Mouse (Mus musculus): ENCODE measurements around the gene Cpsf4l. TPM values are rescaled to one million over a fixed set of nuclear protein-coding genes. Genes with fewer than 3 reads are reported as not detected.

Gene Cpsf4l
- polyA plus RNA-seq, 1 experiment from 2014 or later = 0.54 TPM

GRCm38 (mm10) chr11:113750571-113751483 lies 41.0 kb upstream of the Cpsf4l start:
- H3K36me3 ChIP-seq (replicated peaks; ENCODE audit: control insufficient read depth, insufficient read depth) = no peaks in the 10 kb centered on the region
- WGBS = under 1% methylated on average over 67 of the region's 67 CpGs
- DNase-seq (ENCODE audit: low spot score) (peak; percentile 61), ATAC-seq (ENCODE audit: low FRiP score) (peak; percentile 41)
- H3K27me3 ChIP-seq (ENCODE audit: control insufficient read depth, insufficient read depth, low read length) = no peaks in the 10 kb centered on the region
- peak overlapping the region; percentile 93 for H3K9ac ChIP-seq
- H3K4me2 ChIP-seq (replicated peaks) = peak overlapping the region; percentile 77
- no peaks in the 10 kb centered on the region for H3K9me3 ChIP-seq (ENCODE audit: control insufficient read depth, low read length)
- H3K27ac ChIP-seq = peak overlapping the region; percentile 94
- H3K4me3 ChIP-seq (replicated peaks; ENCODE audit: low read length) = peak overlapping the region; percentile 90
- peaks cover 38% of the 10 kb centered on the region for H3K4me1 ChIP-seq (replicated peaks; ENCODE audit: control insufficient read depth, insufficient read depth, low read length)

GRCm38 (mm10) chr11:113749749-113750351 lies 40.0 kb upstream of the Cpsf4l start:
- no peaks in the 10 kb centered on the region for H3K27me3 ChIP-seq (ENCODE audit: control insufficient read depth, insufficient read depth, low read length)
- peaks cover 38% of the 10 kb centered on the region for H3K4me1 ChIP-seq (replicated peaks; ENCODE audit: control insufficient read depth, insufficient read depth, low read length)
- peak overlapping the region; percentile 90 for H3K4me3 ChIP-seq (replicated peaks; ENCODE audit: low read length)
- no peaks in the 10 kb centered on the region for H3K36me3 ChIP-seq (replicated peaks; ENCODE audit: control insufficient read depth, insufficient read depth)
- H3K9ac ChIP-seq = peak overlapping the region; percentile 93
- WGBS = 4% methylated on average over 9 of the region's 9 CpGs
- H3K9me3 ChIP-seq (ENCODE audit: control insufficient read depth, low read length) = no peaks in the 10 kb centered on the region
- H3K27ac ChIP-seq = peak overlapping the region; percentile 94
- peak overlapping the region; percentile 77 for H3K4me2 ChIP-seq (replicated peaks)
- ATAC-seq (ENCODE audit: low FRiP score) (peak; percentile 44; the same call in 1 of the 2 replicates), DNase-seq (ENCODE audit: low spot score) (peak; percentile 38)

DNA sequence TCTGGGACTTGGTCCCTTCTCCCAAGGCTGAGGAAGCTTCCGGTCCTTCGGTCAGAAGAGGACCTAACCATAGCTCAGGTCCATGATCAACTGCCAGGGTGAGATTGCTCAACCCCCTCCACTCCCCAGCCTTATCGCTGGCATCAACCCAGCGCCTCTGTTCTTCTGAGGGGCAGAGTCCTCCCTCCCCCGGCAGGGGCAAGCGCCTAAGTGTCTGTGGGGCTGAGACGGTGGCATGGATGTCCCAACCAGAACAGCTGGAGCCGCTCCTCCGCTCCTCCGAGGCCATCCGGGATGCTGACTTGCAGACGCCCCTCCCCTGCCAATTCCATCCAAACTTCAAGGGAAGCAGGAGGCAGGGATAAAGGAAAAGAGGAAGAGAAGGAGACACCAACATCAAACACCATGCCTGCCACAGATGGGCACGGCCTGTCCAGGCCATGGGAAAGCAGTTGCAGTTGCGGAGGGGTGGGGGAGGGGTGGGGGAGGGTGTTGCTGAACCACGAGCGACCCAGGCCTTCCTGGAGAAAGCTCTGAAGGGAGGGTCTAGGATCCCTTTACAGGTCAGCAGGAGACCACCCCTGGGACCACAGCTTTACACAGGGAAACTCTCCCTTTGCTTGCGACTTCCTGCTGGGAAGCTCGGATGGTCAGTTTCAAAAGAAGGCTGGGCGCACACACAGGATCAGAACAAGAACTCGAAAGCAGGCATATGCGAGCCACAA lies 39.1 kb upstream of the Cpsf4l start:
- peaks cover 38% of the 10 kb centered on the region for H3K4me1 ChIP-seq (replicated peaks; ENCODE audit: control insufficient read depth, insufficient read depth, low read length)
- 10% methylated on average over 21 of the region's 21 CpGs for WGBS
- H3K4me2 ChIP-seq (replicated peaks) = peak overlapping the region; percentile 77
- no peaks in the 10 kb centered on the region; the same call in 1 of the 2 replicates for H3K36me3 ChIP-seq (replicated peaks; ENCODE audit: control insufficient read depth, insufficient read depth)
- ATAC-seq (ENCODE audit: low FRiP score) (no peak), DNase-seq (ENCODE audit: low spot score) (no peak)
- H3K9me3 ChIP-seq (ENCODE audit: control insufficient read depth, low read length) = no peaks in the 10 kb centered on the region
- H3K4me3 ChIP-seq (replicated peaks; ENCODE audit: low read length) = peak overlapping the region; percentile 90
- H3K27ac ChIP-seq = no peak overlapping the region
- peak overlapping the region; percentile 93 for H3K9ac ChIP-seq
- H3K27me3 ChIP-seq (ENCODE audit: control insufficient read depth, insufficient read depth, low read length) = no peaks in the 10 kb centered on the region

- H3K9ac ChIP-seq = no peak overlapping the region
- H3K9me3 ChIP-seq (ENCODE audit: control insufficient read depth, low read length) = no peaks in the 10 kb centered on the region
- ATAC-seq (ENCODE audit: low FRiP score) (no peak), DNase-seq (ENCODE audit: low spot score) (no peak)
- H3K4me2 ChIP-seq (replicated peaks) = peak overlapping the region; percentile 77
- H3K36me3 ChIP-seq (replicated peaks; ENCODE audit: control insufficient read depth, insufficient read depth) = peaks cover 5% of the 10 kb centered on the region; the same call in 1 of the 2 replicates
- 84% methylated on average over 11 of the region's 11 CpGs for WGBS
- H3K4me1 ChIP-seq (replicated peaks; ENCODE audit: control insufficient read depth, insufficient read depth, low read length) = peaks cover 38% of the 10 kb centered on the region
- H3K27ac ChIP-seq = no peak overlapping the region
- no peak overlapping the region for H3K4me3 ChIP-seq (replicated peaks; ENCODE audit: low read length)
- H3K27me3 ChIP-seq (ENCODE audit: control insufficient read depth, insufficient read depth, low read length) = no peaks in the 10 kb centered on the region
These were observed 38.0 kb upstream of the Cpsf4l start for GRCm38 (mm10) chr11:113747725-113748380.

DNA sequence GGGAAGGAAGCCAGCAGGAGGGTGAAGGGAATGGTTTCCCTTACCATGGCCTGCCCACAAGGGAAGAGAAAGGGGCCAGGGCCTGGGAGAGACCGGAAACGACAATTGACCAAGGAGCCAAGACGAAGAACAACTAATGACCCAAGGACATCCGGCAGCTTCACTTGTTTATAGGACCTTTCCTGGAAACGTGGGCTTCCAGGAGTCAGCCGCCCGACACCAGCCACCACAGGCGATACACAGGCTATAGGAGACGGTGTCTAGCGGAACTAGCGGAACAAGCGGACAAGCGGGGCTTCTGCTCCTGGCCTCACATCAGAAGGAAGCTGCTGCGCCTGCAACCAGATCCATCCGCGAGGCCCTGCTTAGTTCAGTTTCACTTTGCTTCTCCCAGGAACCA lies 37.2 kb upstream of the Cpsf4l start:
- peak overlapping the region; percentile 11; the same call in 1 of the 2 replicates for H3K4me2 ChIP-seq (replicated peaks)

GRCm38 (mm10) chr11:113745961-113746360 lies 36.1 kb upstream of the Cpsf4l start:
- Histone ChIP-seq H3K27ac (no peak overlapping the region), H3K4me1 (replicated peaks; ENCODE audit: control insufficient read depth, insufficient read depth, low read length) (peaks cover 34% of the 10 kb centered on the region), H3K36me3 (replicated peaks; ENCODE audit: control insufficient read depth, insufficient read depth) (peaks cover 5% of the 10 kb centered on the region; the same call in 1 of the 2 replicates), H3K27me3 (ENCODE audit: control insufficient read depth, insufficient read depth, low read length) (no peaks in the 10 kb centered on the region), H3K9me3 (ENCODE audit: control insufficient read depth, low read length) (no peaks in the 10 kb centered on the region), H3K4me2 (replicated peaks) (no peak overlapping the region), H3K4me3 (replicated peaks; ENCODE audit: low read length) (no peak overlapping the region), H3K9ac (no peak overlapping the region)
- no peak for ATAC-seq (ENCODE audit: low FRiP score)
- 76% methylated on average over 4 of the region's 4 CpGs for WGBS
- no peak for DNase-seq (ENCODE audit: low spot score)

More for the DNA sequence above, 37.2 kb upstream of the Cpsf4l start:
- Histone ChIP-seq H3K4me3 (replicated peaks; ENCODE audit: low read length) (no peak overlapping the region), H3K4me1 (replicated peaks; ENCODE audit: control insufficient read depth, insufficient read depth, low read length) (peaks cover 37% of the 10 kb centered on the region), H3K27me3 (ENCODE audit: control insufficient read depth, insufficient read depth, low read length) (no peaks in the 10 kb centered on the region), H3K36me3 (replicated peaks; ENCODE audit: control insufficient read depth, insufficient read depth) (peaks cover 5% of the 10 kb centered on the region; the same call in 1 of the 2 replicates), H3K27ac (no peak overlapping the region), H3K9ac (no peak overlapping the region), H3K9me3 (ENCODE audit: control insufficient read depth, low read length) (no peaks in the 10 kb centered on the region)
- WGBS = 82% methylated on average over 16 of the region's 16 CpGs
- DNase-seq (ENCODE audit: low spot score) = no peak
- ATAC-seq (ENCODE audit: low FRiP score) = no peak

- Histone ChIP-seq H3K4me3 (replicated peaks; ENCODE audit: low read length) (no peak overlapping the region), H3K36me3 (replicated peaks; ENCODE audit: control insufficient read depth, insufficient read depth) (peaks cover 5% of the 10 kb centered on the region; the same call in 1 of the 2 replicates), H3K4me2 (replicated peaks) (no peak overlapping the region), H3K27me3 (ENCODE audit: control insufficient read depth, insufficient read depth, low read length) (no peaks in the 10 kb centered on the region), H3K9me3 (ENCODE audit: control insufficient read depth, low read length) (no peaks in the 10 kb centered on the region), H3K9ac (no peak overlapping the region), H3K4me1 (replicated peaks; ENCODE audit: control insufficient read depth, insufficient read depth, low read length) (peaks cover 19% of the 10 kb centered on the region), H3K27ac (no peak overlapping the region)
- ATAC-seq (ENCODE audit: low FRiP score) = no peak
- DNase-seq (ENCODE audit: low spot score) = no peak
- WGBS = 100% methylated on average over 1 of the region's 1 CpGs
These were observed 33.2 kb upstream of the Cpsf4l start for GRCm38 (mm10) chr11:113742998-113743397.

GRCm38 (mm10) chr11:113740100-113740499 lies 30.3 kb upstream of the Cpsf4l start:
- Histone ChIP-seq H3K4me3 (replicated peaks; ENCODE audit: low read length) (no peak overlapping the region), H3K27me3 (ENCODE audit: control insufficient read depth, insufficient read depth, low read length) (no peaks in the 10 kb centered on the region), H3K9ac (no peak overlapping the region), H3K4me1 (replicated peaks; ENCODE audit: control insufficient read depth, insufficient read depth, low read length) (peaks cover 8% of the 10 kb centered on the region; the same call in 1 of the 2 replicates), H3K36me3 (replicated peaks; ENCODE audit: control insufficient read depth, insufficient read depth) (peaks cover 5% of the 10 kb centered on the region; the same call in 1 of the 2 replicates), H3K27ac (no peak overlapping the region), H3K4me2 (replicated peaks) (no peak overlapping the region), H3K9me3 (ENCODE audit: control insufficient read depth, low read length) (no peaks in the 10 kb centered on the region)
- WGBS = 87% methylated on average over 7 of the region's 7 CpGs
- DNase-seq (ENCODE audit: low spot score) (no peak), ATAC-seq (ENCODE audit: low FRiP score) (no peak)

Data from hindbrain, embryonic 14.5 days (tissue).